Mouse (Mus musculus) layer of hippocampus, adult 18-20 months (tissue): ENCODE results near the gene Cotl1. TPM values are rescaled to one million over a fixed set of nuclear protein-coding genes. Genes with fewer than 3 reads are reported as not detected.
"Not testable (repeated sequence)": the region's sequence is repeated elsewhere in the genome, so short reads cannot be mapped to it uniquely, and the experiment has no call there.

Source experiments
- DNase-seq, 2 experiments: peaks; one replicate each; pipeline ENCODE4 v3.0.0; 2022; ENCODE audit warnings: low spot score in 2 of 2
- long read RNA-seq: library from polyadenylated mRNA; stranded (forward); transcript quantifications from one replicate; pipeline ENCODE4 v2.0.0, GENCODE M21; 2021
- total RNA-seq, 2 experiments: library from RNA; stranded (reverse); gene quantifications; 2 replicates each; pipeline ENCODE4 v1.2.3; 2021

Gene Cotl1
- total RNA-seq = 100 to 1,000 TPM; 151 to 155 TPM
- long read RNA-seq, transcript Cotl1-201 (4 exons, 1,596 nt) = major isoform, 56 of 78 reads
- long read RNA-seq, partial matches to known transcripts = 7 of 78 reads
- long read RNA-seq, other reads (novel, unspliced or antisense) = 15 of 78 reads

GRCm38 (mm10) chr8:119840275-119840808 is at the start of gene Cotl1:
Gene Cotl1 (minus strand): TSS chr8:119840544.
- peak; percentile 96 to 98 for DNase-seq

- no peak for DNase-seq
Measured at GRCm38 (mm10) chr8:119888012-119888411, 47.7 kb upstream of the Cotl1 start.

- peak in 1 of 2 experiments; percentile 25 for DNase-seq
Measured at GRCm38 (mm10) chr8:119887130-119887529, 46.8 kb upstream of the Cotl1 start.

- no peak for DNase-seq
Measured at GRCm38 (mm10) chr8:119885612-119886011, 45.3 kb upstream of the Cotl1 start.

GRCm38 (mm10) chr8:119883281-119883680 is 42.9 kb upstream of the Cotl1 start:
- DNase-seq = no peak

GRCm38 (mm10) chr8:119881917-119882316 is 41.6 kb upstream of the Cotl1 start:
- DNase-seq = no peak

- DNase-seq = no peak
Measured at GRCm38 (mm10) chr8:119881301-119881700, 41.0 kb upstream of the Cotl1 start.

- DNase-seq = no peak
Measured at GRCm38 (mm10) chr8:119873181-119873580, 32.8 kb upstream of the Cotl1 start.

- DNase-seq = no peak
Measured at GRCm38 (mm10) chr8:119869616-119870015, 29.3 kb upstream of the Cotl1 start.

- DNase-seq = no peak
Measured at GRCm38 (mm10) chr8:119862749-119863148, 22.4 kb upstream of the Cotl1 start.

GRCm38 (mm10) chr8:119862390-119862734 is 22.0 kb upstream of the Cotl1 start:
- DNase-seq = no peak

GRCm38 (mm10) chr8:119861706-119862389 is 21.5 kb upstream of the Cotl1 start, which contains the start of gene Klhl36:
Gene Klhl36 (plus strand): TSS chr8:119862266.
- DNase-seq = peak; percentile 95 to 96

- DNase-seq = no peak
Measured at GRCm38 (mm10) chr8:119857767-119858166, 17.4 kb upstream of the Cotl1 start.

GRCm38 (mm10) chr8:119855656-119856055 is 15.3 kb upstream of the Cotl1 start:
- DNase-seq = no peak

- no peak for DNase-seq
Measured at GRCm38 (mm10) chr8:119854035-119854434, 13.7 kb upstream of the Cotl1 start.

- no peak for DNase-seq
Measured at GRCm38 (mm10) chr8:119853521-119853920, 13.2 kb upstream of the Cotl1 start.

GRCm38 (mm10) chr8:119847232-119847922 is 7.0 kb upstream of the Cotl1 start:
- no peak for DNase-seq

- not testable (repeated sequence) for DNase-seq
Measured at GRCm38 (mm10) chr8:119845741-119846140, 5.4 kb upstream of the Cotl1 start.

- no peak for DNase-seq
Measured at GRCm38 (mm10) chr8:119844577-119844976, 4.2 kb upstream of the Cotl1 start.

- DNase-seq = peak; percentile 76 to 91
Measured at GRCm38 (mm10) chr8:119843444-119843843, 3.1 kb upstream of the Cotl1 start.

GRCm38 (mm10) chr8:119840905-119841411 is 614 bp upstream of the Cotl1 start:
- no peak for DNase-seq
